Mouse (Mus musculus): ENCODE results near the gene Pttg1. TPM values are rescaled to one million over a fixed set of nuclear protein-coding genes. Genes with fewer than 3 reads are reported as not detected.

Pttg1 gene
- total and polyA plus RNA-seq, 3 experiments: 153 to 276 (median 258) TPM

- H3K27me3 ChIP-seq (replicated peaks): no peaks in the 10 kb centered on the region
- dilution Hi-C loops (cut with MboI; ENCODE audit: extremely low pct_ligation_motif_present, extremely low pct_unique_long_range_greater_than_20kb, low sequenced_read_pairs) (no loop called here), in situ Hi-C loops (cut with MboI; ENCODE audit: low pct_ligation_motif_present, low pct_unique_long_range_greater_than_20kb, low sequenced_read_pairs) (no loop called here)
- H3K4me1 ChIP-seq (ENCODE audit: control insufficient read depth in 1 of 2, insufficient read depth in 2 of 2): peaks cover 23 to 48% of the 10 kb centered on the region in 2 experiments
- H3K9ac ChIP-seq (ENCODE audit: insufficient read depth, low read depth): peak overlapping the region; percentile 63
- H3K79me2 ChIP-seq (replicated peaks; ENCODE audit: control insufficient read depth, extremely low read depth, insufficient read depth, poor library complexity, severe bottlenecking): peaks cover 7% of the 10 kb centered on the region
- TF ChIP-seq RAD21 (IDR thresholded peaks at IDR 0.05; ENCODE audit: low read depth, low read length) (no peak), IRF4 (IDR thresholded peaks at IDR 0.05; ENCODE audit: low read depth, low read length) (no peak), ETS1 (conservative IDR thresholded peaks at IDR 0.05; ENCODE audit: low read depth, low read length) (no peak; the same call in 1 of the 2 replicates), MAFK (IDR thresholded peaks at IDR 0.05; ENCODE audit: insufficient replicate concordance, low read length) (no peak), HCFC1 (IDR thresholded peaks at IDR 0.05; ENCODE audit: low read depth, low read length) (no peak), JUN (IDR thresholded peaks at IDR 0.05; ENCODE audit: insufficient read depth, low read depth, low read length) (no peak), E2F4 (IDR thresholded peaks at IDR 0.05; ENCODE audit: insufficient replicate concordance, low read depth, low read length) (no peak), POLR2AphosphoS2 (IDR thresholded peaks at IDR 0.05; ENCODE audit: low read depth, low read length) (0 out of 2 replicates have a peak, but pooled peaks have one; percentile 56), MEF2A (IDR thresholded peaks at IDR 0.05; ENCODE audit: borderline replicate concordance, low read depth, low read length) (0 out of 2 replicates have a peak, but pooled peaks have one; percentile 6), TCF12 (IDR thresholded peaks at IDR 0.05; ENCODE audit: low read depth, low read length) (no peak), POLR2A (IDR thresholded peaks at IDR 0.05; ENCODE audit: low read depth, low read length) (peak; percentile 77), SMC3 (IDR thresholded peaks at IDR 0.05; ENCODE audit: low read depth, low read length) (no peak), ZC3H11A (IDR thresholded peaks at IDR 0.05; ENCODE audit: low read depth, low read length) (no peak), UBTF (IDR thresholded peaks at IDR 0.05; ENCODE audit: low read depth, low read length) (no peak), ZKSCAN1 (IDR thresholded peaks at IDR 0.05; ENCODE audit: borderline replicate concordance, low read depth, low read length) (no peak), MYC (IDR thresholded peaks at IDR 0.05; ENCODE audit: low read depth, low read length) (no peak), TBP (conservative IDR thresholded peaks at IDR 0.05; ENCODE audit: low read depth, low read length) (peak; percentile 65), MXI1 (IDR thresholded peaks at IDR 0.05; ENCODE audit: low read depth, low read length) (no peak), GABPA (IDR thresholded peaks at IDR 0.05; ENCODE audit: insufficient replicate concordance, low read depth, low read length) (no peak), SIN3A (IDR thresholded peaks at IDR 0.05; ENCODE audit: low read length) (0 out of 2 replicates have a peak, but pooled peaks have one; percentile 62), CHD1 (IDR thresholded peaks at IDR 0.05; ENCODE audit: low read depth, low read length) (no peak), RCOR1 (conservative IDR thresholded peaks at IDR 0.05; ENCODE audit: low read depth, low read length) (no peak), EP300 (IDR thresholded peaks at IDR 0.05; ENCODE audit: low read length) (no peak), KAT2A (IDR thresholded peaks at IDR 0.05; ENCODE audit: insufficient replicate concordance, low read length) (no peak), BHLHE40 (IDR thresholded peaks at IDR 0.05; ENCODE audit: low read depth, low read length) (no peak), ELF1 (IDR thresholded peaks at IDR 0.05; ENCODE audit: low read depth, low read length) (0 out of 2 replicates have a peak, but pooled peaks have one; percentile 7), USF1 (IDR thresholded peaks at IDR 0.05; ENCODE audit: low read depth, low read length) (no peak), USF2 (conservative IDR thresholded peaks at IDR 0.05; ENCODE audit: low read depth, low read length) (no peak), ZNF384 (IDR thresholded peaks at IDR 0.05; ENCODE audit: low read depth, low read length) (no peak), JUND (conservative IDR thresholded peaks at IDR 0.05; ENCODE audit: low read depth, low read length) (no peak), MAX (IDR thresholded peaks at IDR 0.05; ENCODE audit: low read length) (no peak; the same call in none of the 2 replicates), PAX5 (IDR thresholded peaks at IDR 0.05; ENCODE audit: low read length) (no peak), MAZ (IDR thresholded peaks at IDR 0.05; ENCODE audit: low read depth, low read length) (no peak), NELFE (IDR thresholded peaks at IDR 0.05; ENCODE audit: low read depth, low read length) (peak; percentile 61; the same call in 1 of the 2 replicates), NRF1 (IDR thresholded peaks at IDR 0.05; ENCODE audit: low read depth, low read length) (no peak), CTCF (conservative IDR thresholded peaks at IDR 0.05 in 1 of 2, IDR thresholded peaks at IDR 0.05 in 1 of 2; ENCODE audit: low read depth in 2 of 2, low read length in 2 of 2) (no peak), ZMIZ1 (IDR thresholded peaks at IDR 0.05; ENCODE audit: low read depth, low read length) (no peak), CHD2 (IDR thresholded peaks at IDR 0.05; ENCODE audit: low read length) (no peak)
- peak overlapping the region; percentile 14 to 61 (median 55) for H3K4me3 ChIP-seq (replicated peaks in 1 of 3; ENCODE audit: low read depth in 2 of 3, low read length in 2 of 3, poor library complexity in 1 of 3)
- no peaks in the 10 kb centered on the region for H3K36me3 ChIP-seq (replicated peaks in 1 of 2; ENCODE audit: control insufficient read depth in 1 of 2, insufficient read depth in 1 of 2, low read length in 1 of 2)
- peak overlapping the region; percentile 87 for H3K4me2 ChIP-seq (ENCODE audit: insufficient read depth, low read depth, poor library complexity, severe bottlenecking)
- peak overlapping the region; percentile 82 for H3K27ac ChIP-seq (ENCODE audit: insufficient read depth, low read depth)
- H3K9me3 ChIP-seq (replicated peaks; ENCODE audit: low read length): peaks cover 4% of the 10 kb centered on the region
- DNase-seq (ENCODE audit: extremely low read depth): peak; percentile 49
These were observed 33.3 kb downstream of the Pttg1 start for GRCm38 (mm10) chr11:43392757-43393156.
